Mouse (Mus musculus) gastrocnemius, postnatal 10 days (tissue): ENCODE measurements at regions not wholly inside any gene's neighbourhood (a gene's known extent, or its start where the extent isn't known, plus 50 kb on each side); places are given as distances from the start of the nearest gene placed in this dataset.
"Not testable (repeated sequence)": the region's sequence is repeated elsewhere in the genome, so short reads cannot be mapped to it uniquely, and the experiment has no call there.

Source experiments
- DNase-seq: peaks from one replicate; pipeline ENCODE4 v3.0.0; 2021; ENCODE audit warnings: mixed read lengths

DNA sequence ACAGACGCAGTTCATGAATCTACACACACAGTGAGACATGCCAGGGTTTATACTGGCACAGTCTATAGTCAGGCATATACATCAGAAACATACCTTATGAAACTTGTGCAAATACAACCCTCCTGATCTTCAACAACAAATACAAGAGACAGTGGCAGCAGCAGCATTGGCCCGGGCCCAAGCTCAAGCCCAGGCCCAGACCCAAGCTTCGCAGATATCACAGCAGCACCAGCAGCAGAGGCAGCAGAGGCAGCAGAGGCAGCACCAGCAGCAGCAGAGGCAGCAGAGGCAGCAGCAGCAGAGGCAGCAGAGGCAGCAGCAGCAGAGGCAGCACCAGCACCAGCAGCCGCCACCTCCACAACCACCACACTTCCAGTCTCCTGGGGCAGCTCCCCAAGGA lies 80.0 kb downstream of the Samd9l start:
- no peak for DNase-seq

DNA sequence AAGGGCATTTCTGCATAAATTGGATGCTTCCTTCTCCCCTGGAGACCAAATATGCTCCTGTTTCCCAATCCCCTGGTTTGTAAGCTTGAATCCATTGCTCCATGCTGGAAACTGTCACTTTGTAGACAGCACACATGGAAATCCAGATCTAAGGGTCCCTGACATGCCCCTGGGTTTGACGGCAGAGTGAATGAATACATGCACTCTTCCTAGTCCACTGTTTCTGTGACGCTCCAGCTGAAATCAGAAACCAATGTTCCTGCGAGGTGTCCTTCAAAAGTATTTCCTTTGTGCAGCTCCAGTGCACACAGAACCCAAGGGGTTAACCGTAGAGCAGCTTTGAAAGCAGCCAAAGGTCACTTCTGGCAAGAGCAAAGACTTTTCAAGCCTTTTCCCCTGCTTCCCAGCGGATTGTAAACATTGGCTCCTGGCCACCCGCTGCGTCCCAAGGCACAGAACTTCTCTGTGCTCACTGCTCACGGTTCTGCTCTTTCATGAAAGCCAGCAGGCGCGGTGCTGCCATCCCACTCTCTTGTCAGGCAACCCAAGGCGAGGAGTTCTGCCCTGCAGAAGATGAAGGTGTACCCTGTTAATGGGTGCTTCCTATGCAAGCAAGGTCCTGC lies 91.7 kb downstream of the Samd9l start:
- DNase-seq = peak; percentile 8

DNA sequence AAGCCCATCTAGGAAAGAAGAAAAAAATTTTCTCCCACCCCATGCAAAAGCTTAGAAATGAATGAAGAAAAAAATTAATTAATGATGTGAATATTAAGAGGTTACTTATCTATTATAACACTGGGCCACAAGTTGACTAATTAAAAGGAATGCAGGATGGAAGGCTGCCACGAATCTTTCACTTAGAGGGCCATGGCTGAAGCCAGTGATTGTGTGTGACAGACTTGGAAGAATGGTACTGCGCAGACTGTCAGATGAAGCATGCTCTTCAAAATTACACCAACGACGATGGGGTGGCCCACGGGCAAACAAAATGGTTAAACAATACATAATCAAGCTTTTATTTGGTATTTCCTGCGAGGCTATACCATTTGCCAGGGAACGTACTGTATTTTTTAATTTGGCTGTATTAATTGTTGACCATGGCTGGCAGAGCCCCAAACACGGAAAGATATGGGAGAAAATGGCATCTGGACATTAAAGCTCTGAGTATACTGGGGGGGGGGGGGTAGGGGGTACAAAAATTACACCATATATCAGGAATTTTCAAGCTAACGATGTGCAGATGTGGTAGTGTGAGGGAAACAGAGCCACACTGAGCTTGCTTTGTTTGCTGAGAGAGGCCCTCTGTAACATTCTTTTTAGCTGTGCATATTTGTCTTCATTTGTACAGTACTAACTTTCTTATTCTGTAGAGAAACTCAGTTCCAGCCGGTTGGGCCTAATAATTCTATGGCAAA lies 94.3 kb downstream of the Samd9l start:
- not testable (repeated sequence) for DNase-seq

DNA sequence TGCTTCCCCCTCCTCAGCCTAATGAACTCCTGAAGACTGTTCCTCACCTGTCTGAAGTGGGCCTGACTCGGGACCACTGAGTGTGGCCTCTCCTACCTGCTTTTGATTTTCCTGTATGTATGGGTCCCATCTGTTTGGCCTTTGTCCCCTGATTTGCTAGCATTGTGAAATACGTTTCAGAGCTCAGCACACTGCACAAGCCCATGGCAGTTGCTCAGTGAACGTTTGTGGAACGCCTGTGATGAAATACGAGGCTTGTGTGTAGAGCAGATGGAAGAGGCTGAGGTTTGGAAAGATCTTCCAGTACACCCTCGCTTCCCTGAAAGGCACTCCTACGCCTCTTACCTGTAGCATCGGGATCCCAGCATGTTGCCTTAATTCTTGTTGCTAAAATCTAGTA lies 106.1 kb downstream of the Samd9l start:
- DNase-seq = not testable (repeated sequence)

DNA sequence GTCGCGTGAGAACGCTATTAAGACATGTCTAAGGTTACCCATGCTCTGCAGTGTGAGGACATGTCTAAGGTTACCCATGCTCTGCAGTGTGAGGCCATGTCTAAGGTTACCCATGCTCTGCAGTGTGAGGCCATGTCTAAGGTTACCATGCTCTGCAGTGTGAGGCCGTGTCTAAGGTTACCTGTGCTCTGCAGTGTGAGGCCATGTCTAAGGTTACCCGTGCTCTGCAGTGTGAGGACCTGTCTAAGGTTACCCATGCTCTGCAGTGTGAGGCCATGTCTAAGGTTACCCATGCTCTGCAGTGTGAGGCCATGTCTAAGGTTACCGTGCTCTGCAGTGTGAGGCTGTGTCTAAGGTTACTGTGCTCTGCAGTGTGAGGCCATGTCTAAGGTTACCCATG lies 107.4 kb downstream of the Samd9l start:
- not testable (repeated sequence) for DNase-seq

DNA sequence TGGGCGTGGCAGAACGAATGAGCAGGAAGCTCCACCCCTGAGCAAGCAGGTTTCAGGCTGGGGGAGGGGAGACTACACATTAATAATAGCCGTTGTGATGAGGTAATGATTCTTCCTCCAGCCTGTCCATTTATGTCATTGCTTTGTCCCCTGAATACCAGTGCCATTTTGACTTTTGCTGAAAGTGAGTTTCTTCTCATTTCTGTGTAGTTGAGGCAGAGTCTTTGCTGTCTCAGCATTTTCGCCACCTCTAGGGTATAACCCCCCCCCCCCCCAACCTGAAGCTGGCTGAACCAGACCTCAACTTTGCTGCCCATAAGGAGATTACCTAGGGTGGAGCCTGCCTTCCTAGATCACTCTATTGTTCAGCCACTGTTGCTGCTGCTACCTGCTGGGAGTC lies 130.6 kb downstream of the Samd9l start:
- not testable (repeated sequence) for DNase-seq

DNA sequence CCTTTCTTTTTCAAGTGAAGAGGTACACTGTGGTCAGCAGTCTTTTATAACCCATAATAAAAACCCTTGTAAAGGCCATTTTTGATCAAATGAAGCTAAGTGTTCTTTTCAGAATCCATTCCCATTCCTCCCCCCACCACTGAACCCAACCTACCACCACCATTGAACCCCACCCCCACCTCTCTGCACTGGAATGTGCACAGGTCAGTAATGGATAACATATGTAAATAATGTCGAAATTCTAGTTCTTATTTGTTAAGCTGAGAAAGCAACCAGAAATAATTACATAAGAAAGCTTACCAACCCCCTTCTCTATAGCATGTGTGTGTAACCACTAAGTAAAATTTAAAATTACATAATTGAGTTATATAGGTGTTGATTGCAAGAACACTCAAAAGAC lies 133.9 kb downstream of the Samd9l start:
- not testable (repeated sequence) for DNase-seq
